Mouse (Mus musculus): ENCODE measurements around the gene Vmn1r61.

The Vmn1r61 gene

GRCm38 (mm10) chr7:5613195-5613594 is at the start of gene Vmn1r61:
TSS of gene Vmn1r61 (minus strand) at chr7:5613295.
- DNase-seq = no peak
